Mouse (Mus musculus): ENCODE data around the gene Bfsp1. TPM values are rescaled to one million over a fixed set of nuclear protein-coding genes. Genes with fewer than 3 reads are reported as not detected.
A peak's percentile ranks its signal among the peaks of the same experiment; 100 is the strongest.

Gene Bfsp1
- total RNA-seq, 2 experiments from 2014 or later, result not detected

GRCm38 (mm10) chr2:143864600-143864999, 1.6 kb upstream of the Bfsp1 start:
- ATAC-seq (replicated peaks; ENCODE audit: poor library complexity, severe bottlenecking), result no peak

GRCm38 (mm10) chr2:143859166-143859565, 3.8 kb downstream of the Bfsp1 start:
- ATAC-seq (replicated peaks; ENCODE audit: poor library complexity, severe bottlenecking), result no peak

GRCm38 (mm10) chr2:143853447-143853846, 9.5 kb downstream of the Bfsp1 start:
- peak; percentile 63 for ATAC-seq (replicated peaks; ENCODE audit: poor library complexity, severe bottlenecking)

- ATAC-seq (replicated peaks; ENCODE audit: poor library complexity, severe bottlenecking), result no peak
Measured at GRCm38 (mm10) chr2:143852295-143853275, 10.4 kb downstream of the Bfsp1 start.

GRCm38 (mm10) chr2:143851354-143852221, 11.4 kb downstream of the Bfsp1 start:
- peak; percentile 57 for ATAC-seq (replicated peaks; ENCODE audit: poor library complexity, severe bottlenecking)

- ATAC-seq (replicated peaks; ENCODE audit: poor library complexity, severe bottlenecking), result no peak
Measured at GRCm38 (mm10) chr2:143847291-143847690, 15.7 kb downstream of the Bfsp1 start.

- ATAC-seq (replicated peaks; ENCODE audit: poor library complexity, severe bottlenecking), result peak; percentile 68
Measured at GRCm38 (mm10) chr2:143846799-143847198, 16.2 kb downstream of the Bfsp1 start.

- ATAC-seq (replicated peaks; ENCODE audit: poor library complexity, severe bottlenecking), result peak; percentile 47
Measured at GRCm38 (mm10) chr2:143844779-143845178, 18.2 kb downstream of the Bfsp1 start.

- no peak for ATAC-seq (replicated peaks; ENCODE audit: poor library complexity, severe bottlenecking)
Measured at GRCm38 (mm10) chr2:143841536-143841935, 21.4 kb downstream of the Bfsp1 start.

- no peak for ATAC-seq (replicated peaks; ENCODE audit: poor library complexity, severe bottlenecking)
Measured at GRCm38 (mm10) chr2:143840895-143841294, 22.1 kb downstream of the Bfsp1 start.

GRCm38 (mm10) chr2:143839458-143839857, 23.5 kb downstream of the Bfsp1 start:
- no peak for ATAC-seq (replicated peaks; ENCODE audit: poor library complexity, severe bottlenecking)

- ATAC-seq (replicated peaks; ENCODE audit: poor library complexity, severe bottlenecking), result peak; percentile 57
Measured at GRCm38 (mm10) chr2:143838698-143839097, 24.3 kb downstream of the Bfsp1 start.

- ATAC-seq (replicated peaks; ENCODE audit: poor library complexity, severe bottlenecking), result peak; percentile 57
Measured at GRCm38 (mm10) chr2:143837291-143837701, 25.7 kb downstream of the Bfsp1 start.

- ATAC-seq (replicated peaks; ENCODE audit: poor library complexity, severe bottlenecking), result no peak
Measured at GRCm38 (mm10) chr2:143835820-143836219, 27.2 kb downstream of the Bfsp1 start.

GRCm38 (mm10) chr2:143834082-143834481, 28.9 kb downstream of the Bfsp1 start:
- peak; percentile 69 for ATAC-seq (replicated peaks; ENCODE audit: poor library complexity, severe bottlenecking)

- no peak for ATAC-seq (replicated peaks; ENCODE audit: poor library complexity, severe bottlenecking)
Measured at GRCm38 (mm10) chr2:143832721-143833120, 30.3 kb downstream of the Bfsp1 start.

- no peak for ATAC-seq (replicated peaks; ENCODE audit: poor library complexity, severe bottlenecking)
Measured at GRCm38 (mm10) chr2:143831645-143832044, 31.3 kb downstream of the Bfsp1 start.

- no peak for ATAC-seq (replicated peaks; ENCODE audit: poor library complexity, severe bottlenecking)
Measured at GRCm38 (mm10) chr2:143813461-143813860, 49.5 kb downstream of the Bfsp1 start.

- ATAC-seq (replicated peaks; ENCODE audit: poor library complexity, severe bottlenecking), result no peak
Measured at GRCm38 (mm10) chr2:143812262-143812661, 50.7 kb downstream of the Bfsp1 start.

- no peak for ATAC-seq (replicated peaks; ENCODE audit: poor library complexity, severe bottlenecking)
Measured at GRCm38 (mm10) chr2:143808789-143809188, 54.2 kb downstream of the Bfsp1 start.
